Mouse (Mus musculus): ENCODE results near the gene Rtl10.
"Not testable (repeated sequence)": the region's sequence is repeated elsewhere in the genome, so short reads cannot be mapped to it uniquely, and the experiment has no call there.

Gene Rtl10

DNA sequence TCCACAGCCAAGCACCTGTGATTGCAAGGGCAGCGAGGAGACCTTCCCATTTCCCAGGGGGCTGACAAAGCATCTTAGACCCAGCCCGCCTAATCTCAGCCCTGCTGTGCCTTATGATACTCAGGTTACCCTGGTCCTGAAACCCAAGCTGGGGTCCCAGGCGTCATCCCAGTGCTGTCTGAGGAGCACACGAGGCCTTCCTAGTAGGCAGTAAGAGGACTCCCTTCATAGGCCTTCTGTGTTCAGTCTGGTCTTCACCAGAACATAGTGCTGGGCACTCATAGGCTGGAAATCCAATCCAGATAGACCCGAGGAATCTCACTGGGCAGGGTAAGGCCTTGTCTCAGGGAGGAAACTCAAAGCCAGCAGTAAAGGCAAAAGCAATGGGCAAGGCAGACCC, 14.9 kb upstream of the Rtl10 start:
- DNase-seq (ENCODE audit: low read depth), result no peak

DNA sequence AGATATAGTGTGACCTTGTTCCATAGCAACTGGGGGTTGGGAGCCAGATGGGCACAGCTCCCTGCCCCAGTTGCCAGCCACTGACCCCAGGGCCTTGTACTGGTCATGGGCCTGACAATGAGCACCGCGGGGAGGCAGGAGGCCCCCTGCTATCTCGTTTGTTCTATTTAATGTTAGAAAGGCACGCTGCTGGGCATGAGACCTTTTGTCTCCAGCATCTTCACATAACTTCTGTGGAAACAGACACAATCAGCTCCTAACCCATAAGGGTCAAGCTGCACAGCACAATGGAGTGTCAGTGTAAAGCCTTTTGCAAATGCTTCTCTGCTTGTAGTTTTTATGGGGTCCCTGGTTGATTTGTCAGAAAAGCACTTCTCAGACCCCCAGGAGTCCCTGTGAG, 14.3 kb upstream of the Rtl10 start:
- no peak for DNase-seq (ENCODE audit: low read depth)

DNA sequence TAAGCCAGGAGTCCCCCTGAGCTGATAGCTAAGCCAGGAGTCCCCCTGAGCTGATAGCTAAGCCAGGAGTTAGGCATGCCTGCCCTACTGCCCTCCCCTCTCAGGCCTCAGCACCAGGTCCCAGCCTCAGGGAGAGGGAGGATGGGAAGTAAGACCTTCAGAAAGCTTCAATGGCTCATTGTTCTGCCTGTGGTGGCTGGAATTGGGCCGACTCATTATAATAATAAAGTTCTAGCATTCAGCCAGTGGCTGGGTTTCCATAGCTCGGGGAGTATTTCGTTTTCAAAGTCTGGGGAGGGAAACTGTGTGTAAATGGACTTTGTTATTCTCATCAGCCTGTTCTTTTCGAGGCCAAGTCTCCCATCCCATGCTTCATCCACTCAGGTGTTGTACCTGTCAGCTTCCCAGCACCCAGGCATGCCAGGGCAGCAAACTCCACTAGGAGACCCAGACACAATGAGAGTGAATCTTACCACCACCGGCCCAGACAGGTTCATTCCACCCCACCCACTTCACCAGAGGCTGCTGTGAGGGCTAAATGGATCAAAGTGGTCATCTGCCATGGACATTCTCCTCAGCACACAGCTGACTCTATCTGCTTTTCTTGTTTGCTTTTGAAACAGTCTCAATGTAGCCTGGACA, 13.8 kb upstream of the Rtl10 start:
- peak; percentile 69 for DNase-seq (ENCODE audit: low read depth)

DNA sequence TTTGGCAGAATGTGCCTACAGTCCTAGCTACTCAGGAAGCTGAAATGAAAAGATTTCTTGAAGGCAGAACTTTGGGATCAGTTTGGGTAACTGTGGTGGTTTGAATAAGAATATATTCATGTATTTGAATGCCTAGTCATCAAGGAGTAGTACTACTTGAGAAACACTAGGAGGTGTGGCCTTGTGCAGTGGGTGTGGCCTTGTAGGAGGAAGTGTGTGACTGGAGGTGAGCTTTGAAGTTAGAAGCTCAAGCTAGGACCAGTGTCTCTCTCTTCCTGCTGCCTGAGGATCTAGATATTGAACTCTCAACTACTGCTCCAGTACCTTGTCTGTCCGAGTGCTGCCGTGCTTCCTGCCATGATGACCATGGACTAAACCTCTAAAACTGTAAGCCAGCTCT, 12.6 kb upstream of the Rtl10 start:
- no peak for DNase-seq (ENCODE audit: low read depth)

DNA sequence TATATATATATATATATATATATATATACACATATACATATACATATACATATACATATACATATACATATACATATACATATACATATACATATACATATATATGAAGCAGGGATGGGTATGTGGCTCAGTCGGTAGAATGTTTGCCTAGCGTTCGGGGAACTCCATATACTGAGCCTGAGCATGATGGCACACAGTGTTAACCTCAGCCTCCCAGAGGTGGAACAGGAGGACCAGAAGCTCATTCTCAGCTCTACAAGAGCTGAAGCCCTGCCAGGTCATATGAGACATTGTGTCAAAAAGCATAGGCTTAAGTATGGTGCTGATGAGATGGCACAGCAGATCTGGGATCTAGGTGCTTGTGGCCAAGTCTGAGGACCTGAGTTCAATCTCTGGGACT, 8.4 kb upstream of the Rtl10 start:
- DNase-seq (ENCODE audit: low read depth), result no peak

DNA sequence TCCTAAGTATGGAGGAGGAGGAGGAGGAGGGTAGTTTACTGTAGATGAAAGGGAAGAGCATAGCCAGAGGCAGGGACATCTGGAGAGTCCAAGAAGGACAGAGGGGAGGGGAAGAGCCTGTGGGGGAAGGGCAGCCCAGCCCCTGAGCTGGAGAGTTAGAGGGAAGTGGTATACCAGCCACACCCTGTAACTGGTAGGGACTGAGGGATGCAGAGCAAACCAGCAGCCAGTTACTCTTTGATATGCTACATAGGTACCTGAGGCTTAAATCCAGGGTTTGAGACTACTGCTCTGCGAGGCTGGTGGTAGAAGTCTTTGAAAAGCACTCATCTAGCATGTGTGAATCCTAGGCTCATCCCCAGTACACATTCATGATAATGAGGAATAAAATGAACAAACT, 7.8 kb upstream of the Rtl10 start:
- no peak for DNase-seq (ENCODE audit: low read depth)

DNA sequence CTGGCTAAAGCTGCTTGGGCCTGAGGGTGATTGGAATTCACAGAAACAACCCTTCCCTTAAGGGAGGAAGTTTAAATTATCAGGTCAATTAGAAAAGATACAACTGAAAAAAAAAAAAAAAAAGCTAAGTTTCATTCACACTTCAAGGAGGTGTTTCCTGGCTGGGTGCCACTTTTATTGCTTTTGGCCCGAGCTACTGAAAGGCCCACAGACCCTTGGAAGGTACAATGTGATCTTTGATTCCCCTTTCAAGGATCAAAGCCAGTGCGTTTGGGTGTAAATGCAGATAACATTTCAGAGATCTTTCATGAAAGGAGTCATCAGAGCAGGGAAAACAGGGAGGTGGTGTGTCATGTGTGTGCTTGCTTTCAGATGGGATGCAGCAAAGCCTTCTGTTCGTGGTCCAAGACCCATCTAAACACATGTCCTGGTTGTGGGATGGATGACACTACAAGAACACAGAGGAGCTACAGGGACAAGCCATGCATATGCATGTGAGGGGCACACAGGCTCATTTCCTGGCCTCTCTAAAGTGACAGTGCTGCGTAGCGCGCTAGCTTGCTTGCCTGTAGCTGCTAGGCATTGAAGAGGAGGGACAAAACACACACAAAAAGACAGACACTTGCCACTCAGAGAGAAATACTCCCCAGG, 711 bp upstream of the Rtl10 start:
- DNase-seq (ENCODE audit: low read depth), result no peak

DNA sequence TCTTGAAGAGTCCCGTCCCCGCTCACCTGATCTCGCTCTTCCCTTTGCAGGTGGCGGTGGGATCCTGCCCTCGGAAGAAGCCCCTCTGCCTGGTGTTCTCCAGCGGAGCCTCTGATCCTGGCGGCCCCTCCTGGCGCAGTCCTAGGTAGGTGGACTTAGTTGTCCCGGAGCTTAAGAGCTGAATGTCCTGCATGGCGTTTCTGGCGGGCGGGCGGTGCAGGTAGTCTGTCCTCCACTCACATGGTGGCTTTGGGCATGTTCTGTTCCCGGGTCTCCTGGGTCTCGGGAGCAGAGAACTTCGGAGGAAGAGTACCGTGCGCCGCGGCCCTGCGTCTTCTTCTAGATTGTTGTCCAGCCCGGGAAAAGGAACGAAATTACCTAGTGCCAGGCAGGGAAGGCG, 295 bp downstream of the Rtl10 start:
- DNase-seq (ENCODE audit: low read depth), result peak; percentile 22

DNA sequence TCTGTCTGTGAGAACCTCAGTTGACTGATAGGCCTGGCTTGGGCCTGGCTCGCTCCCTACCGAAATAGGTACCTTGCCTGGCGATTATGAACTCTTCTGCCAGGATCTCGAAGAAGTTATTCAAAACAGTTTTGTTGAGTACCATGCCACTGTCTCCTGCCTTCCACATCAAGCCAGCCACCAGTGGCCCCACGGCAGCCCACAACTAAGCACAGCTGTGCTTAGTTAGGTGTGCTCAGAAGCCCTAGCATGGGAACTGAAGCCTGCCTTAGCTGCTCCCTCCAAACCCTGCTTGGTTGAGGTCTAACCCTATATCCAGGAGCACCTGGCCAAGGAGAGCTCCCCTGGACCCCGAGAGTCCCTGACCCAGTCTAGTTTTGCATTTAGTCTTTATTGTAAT, 2.8 kb downstream of the Rtl10 start:
- DNase-seq (ENCODE audit: low read depth), result no peak

DNA sequence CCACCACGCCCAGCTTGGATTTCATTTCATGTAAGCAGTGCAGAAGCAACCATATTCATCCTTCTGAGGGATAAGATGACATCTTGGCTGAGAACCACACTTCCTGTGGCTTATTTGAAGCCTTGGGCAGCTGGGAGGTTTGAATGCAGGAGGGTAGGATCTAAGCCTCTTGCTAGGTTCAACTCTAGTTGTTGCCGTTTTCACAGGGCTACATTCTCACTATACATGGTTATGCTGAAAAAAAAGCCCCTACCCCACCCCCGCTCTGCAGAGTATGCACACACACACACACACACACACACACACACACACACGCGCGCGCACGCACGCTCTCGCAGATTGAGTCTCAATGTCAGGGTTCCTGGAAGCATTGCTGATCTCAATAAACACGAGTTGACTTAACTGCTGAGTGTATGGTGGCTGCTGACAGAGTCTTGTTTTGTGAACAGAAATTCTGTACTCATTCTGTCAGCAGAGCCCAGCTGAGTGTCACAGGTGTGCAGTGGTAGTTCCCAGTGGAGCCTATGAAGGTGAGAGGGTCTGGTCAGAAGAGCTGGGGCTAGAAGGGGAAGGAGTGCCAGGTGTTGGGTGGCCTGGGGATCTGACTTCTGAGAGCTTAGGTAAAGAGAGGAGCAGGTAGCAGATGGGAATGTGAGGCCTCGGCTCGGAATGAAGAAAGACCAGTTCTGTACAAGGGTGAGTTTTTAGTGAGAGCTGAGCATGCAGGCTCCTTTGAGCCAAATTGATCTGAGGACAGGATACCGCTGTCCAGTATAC, 5.1 kb downstream of the Rtl10 start:
- no peak for DNase-seq (ENCODE audit: low read depth)

DNA sequence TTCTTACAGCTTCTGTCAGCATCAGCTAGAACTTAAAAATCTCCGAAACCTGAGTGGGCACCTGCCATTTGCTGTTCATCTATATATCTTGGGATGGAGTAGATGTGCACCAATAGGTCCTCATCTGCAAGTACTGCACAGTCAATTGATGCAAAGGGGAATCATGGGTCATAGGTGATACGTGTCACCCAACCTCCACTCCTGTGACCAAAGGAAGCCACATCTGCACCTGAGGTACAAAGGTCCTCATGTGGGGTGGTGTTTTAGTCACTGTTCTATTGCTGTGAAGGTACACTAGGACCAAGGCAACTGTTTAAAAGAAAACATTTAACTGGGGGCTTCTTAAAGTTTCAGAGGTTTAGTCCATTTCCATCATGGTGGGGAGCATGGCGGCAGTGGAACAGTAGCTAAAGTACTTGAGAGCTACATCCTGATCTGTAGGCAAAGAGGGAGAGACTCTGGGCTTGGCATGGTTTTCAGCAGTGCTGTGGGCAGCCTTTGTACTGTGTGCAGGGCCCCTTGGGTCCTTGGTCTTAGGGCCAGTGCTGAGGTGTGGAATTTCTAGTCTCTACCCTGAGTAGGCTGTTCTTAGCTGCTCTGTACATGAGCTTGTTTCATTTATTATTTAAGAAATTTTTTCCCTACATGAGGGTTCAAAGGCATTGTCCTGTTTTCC, 8.0 kb downstream of the Rtl10 start:
- no peak for DNase-seq (ENCODE audit: low read depth)

DNA sequence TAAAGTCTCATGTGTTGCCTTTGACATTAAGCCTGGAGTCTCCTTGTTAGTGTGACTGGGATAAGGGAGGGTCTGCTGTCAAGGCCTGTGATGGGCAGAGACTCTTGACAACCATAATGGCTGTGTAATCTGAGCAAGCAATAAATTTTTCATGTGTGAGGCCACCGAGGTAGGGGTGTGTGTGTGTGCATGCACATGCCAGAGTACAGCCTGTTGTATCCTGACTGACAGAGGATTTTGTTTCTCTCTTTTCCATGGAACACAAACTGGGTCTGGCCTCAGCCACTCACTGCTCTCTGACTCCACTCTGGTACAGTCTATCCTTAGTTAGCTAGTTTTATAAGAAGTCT, 8.5 kb downstream of the Rtl10 start:
- DNase-seq (ENCODE audit: low read depth), result no peak

DNA sequence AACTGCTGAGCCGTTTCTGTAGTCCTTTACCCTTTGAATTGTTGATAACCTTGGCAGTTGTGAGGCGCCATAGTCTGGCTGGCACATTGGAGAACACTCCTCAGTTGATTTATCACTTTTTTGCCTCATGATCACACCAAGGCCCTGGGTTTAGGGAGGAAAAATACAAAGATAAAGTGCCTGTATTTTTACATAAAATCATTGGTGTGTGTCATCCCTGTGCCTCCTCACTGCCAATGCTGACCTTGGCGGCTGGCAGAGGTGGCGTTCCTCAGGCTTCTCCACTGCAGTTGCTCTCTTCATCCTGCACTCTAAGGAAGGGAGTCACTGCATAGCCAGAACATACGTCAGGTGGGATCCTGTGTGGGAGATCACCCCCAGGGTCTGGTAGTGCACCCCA, 13.0 kb downstream of the Rtl10 start:
- DNase-seq (ENCODE audit: low read depth), result no peak

DNA sequence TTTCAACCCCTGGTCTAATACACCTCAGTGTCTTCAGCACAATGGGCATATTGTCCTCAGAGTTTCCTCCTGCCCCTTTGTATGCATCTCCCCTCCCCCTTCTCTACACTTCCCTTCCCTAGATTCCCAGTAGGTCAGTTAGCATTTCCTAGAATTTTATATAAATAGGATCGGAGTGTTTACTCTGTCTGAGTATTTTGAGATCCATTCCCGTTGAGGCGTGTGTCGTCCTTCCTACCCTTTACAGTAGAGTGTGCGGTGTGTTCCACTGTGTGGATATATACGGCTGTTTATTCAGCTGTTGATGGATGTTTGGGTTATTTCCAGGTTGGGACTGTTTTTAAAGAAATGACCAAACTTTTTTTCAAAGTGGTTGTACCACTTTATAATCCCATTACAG, 14.8 kb downstream of the Rtl10 start:
- peak; percentile 33 for DNase-seq (ENCODE audit: low read depth)

DNA sequence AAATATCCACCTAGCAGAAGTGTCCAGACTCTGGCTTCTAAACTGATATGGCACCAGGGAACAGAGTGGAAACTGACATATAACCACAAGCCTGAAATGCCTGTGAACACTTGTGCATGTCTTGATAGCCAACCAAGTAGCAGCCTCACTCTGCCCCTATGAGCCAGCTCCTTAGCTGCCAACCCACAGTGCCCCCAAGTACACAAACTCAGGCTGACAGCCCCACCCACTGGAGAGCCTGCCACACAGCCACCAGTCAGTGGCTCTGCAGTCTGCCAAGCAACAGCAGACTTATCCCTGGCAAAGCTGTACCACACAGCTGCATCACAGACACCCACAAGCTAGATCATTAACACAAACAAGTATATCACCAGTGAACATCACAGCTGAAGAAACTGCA, 19.4 kb downstream of the Rtl10 start:
- DNase-seq (ENCODE audit: low read depth), result peak; percentile 37

DNA sequence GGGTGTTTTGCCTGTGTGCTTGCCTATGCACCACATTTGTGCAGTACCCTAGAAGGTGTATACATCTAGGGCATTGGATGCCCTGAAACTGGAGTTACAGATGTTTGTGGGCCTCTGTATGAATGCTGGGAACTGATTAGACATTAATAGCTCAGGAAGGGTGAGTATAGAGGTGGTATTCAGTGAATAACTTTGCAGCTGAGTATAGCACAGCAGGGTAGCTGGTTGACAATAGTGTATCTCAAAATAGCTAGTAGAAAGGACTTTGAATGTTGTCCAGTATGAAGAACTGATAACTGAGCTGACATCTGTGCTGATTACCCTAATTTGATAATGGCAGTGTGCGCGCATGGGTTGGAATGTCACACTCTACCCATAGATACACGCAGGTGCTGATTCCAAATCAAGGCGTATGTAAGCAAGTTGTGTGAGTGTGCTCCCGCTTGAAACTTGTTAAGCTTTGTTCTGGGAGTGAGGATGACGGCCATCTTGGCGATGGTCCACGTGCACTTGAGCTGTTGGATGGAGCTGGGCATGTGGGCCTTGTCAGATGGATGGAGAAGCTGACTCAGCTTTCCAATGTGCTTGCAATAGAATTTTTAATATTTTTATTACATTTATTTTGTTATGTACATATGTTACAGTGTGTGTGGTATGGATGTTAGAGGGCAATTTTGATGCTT, 25.0 kb downstream of the Rtl10 start:
- DNase-seq (ENCODE audit: low read depth), result peak; percentile 50

DNA sequence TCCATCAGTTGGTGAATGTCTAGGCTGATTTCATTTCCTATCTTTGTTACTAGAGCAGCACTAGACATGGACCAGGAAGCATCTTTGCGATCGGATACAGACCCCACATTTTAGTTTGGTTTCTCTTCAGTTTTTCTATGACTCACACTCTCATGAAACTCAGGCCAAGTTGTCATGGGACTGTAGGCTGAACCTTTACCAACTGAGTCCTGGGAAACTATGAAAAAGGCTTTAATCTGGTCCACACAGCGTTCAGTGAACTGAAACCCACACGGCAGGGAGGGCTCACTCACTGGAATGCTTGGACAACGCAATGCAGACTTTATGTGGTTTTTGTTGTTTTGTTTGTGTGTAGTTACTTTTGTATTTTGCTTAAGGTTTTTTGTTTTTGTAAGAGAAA, 30.0 kb downstream of the Rtl10 start:
- peak; percentile 74 for DNase-seq (ENCODE audit: low read depth)

DNA sequence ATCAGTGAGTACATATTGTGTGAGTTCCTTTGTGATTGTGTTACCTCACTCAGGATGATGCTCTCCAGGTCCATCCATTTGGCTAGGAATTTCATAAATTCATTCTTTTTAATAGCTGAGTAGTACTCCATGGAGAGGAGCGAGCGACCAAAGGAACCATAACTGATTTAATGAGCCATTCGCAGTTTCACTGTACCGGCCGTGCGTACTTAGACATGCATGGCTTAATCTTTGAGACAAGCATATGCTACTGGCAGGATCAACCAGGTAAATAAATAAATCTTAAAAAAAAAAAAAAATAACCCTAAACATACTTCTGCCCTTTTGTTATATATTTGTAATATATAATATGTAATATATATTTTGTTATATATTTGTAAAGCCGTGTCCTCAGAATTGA, 34.4 kb downstream of the Rtl10 start:
- DNase-seq (ENCODE audit: low read depth), result not testable (repeated sequence)

DNA sequence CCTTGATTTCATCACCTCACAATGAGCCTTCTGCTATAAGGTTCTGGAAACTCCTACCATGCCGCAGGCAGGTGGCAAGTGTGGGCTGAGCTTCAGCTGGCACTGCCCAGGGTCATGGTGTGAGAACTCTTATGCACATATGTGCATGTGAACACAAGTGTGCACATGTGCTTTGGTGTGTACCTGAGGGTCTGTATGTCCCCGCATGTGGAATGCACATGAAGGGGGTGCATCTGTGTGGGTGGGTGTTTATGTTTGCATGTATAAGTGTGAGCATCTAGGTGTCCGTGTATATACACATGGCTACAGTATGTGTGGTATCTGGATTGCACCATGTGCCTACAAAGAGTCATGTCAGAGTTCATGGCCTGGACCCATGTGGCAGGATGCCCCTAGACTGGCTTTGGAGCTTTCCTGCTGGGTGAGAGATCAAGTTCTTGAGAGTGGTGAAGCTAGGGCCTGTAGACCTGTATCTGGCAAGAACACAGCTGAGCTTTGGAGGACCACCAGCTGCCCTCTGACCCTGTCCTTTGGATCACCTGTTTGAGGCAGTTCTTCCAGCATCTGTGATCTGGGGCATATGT, 38.8 kb downstream of the Rtl10 start:
- DNase-seq (ENCODE audit: low read depth), result no peak

DNA sequence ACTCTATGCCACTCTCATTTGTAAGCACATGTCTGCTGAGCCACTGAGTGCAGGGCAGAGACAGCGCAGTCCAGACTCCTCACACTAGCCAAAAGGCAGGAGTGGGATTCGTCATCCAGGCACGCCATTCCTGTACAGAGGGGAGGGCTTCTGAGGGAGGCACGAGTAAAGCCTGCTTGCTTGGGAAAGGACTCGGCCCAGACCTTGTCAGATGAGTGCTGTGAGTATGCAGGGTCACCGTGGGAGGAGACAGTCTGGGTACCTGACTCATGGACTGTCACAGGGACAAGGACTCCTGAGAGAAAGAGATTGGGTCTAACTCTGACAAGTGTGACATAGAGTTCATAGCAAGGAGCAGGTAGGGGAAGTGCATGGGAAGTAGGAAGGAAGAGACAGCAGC, 40.6 kb downstream of the Rtl10 start:
- no peak for DNase-seq (ENCODE audit: low read depth)

DNA sequence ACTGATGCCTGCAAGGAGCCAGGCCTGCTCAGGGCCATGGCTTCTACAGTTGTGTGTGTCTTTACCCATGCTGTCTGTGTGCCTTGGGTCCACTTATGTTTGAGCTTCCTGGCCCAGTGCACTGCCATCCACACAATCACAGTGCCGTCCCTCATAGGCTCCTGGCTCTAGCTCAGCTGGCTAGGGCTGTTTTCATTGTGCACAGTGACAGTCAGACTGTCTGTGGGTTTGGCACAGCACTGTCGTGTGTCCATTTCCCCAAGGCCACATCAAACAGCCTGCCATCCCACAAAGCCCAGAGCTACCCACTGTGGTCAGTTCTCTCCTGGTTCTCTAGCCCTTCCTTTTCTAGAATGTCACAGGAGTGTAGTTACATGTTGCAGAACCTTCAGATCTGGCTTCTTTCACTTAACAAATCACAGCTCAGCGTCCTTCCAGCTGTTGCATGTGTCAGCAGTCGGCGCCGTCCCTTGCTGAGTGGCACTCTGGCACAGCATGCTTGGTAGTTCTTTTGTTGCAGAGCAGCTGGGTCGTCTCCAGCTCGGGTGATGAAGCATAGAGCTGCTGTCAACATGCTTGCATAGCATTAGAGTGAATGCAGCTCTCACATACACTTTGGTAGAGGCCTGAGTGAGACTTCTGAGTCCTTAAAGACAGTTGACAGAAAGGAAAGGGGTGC, 44.6 kb downstream of the Rtl10 start:
- peak; percentile 50 for DNase-seq (ENCODE audit: low read depth)

Data from NIH3T3 (cell line).